Mouse (Mus musculus) lung, embryonic 14.5 days (tissue): ENCODE data around the gene Sorbs2. TPM values are rescaled to one million over a fixed set of nuclear protein-coding genes. Genes with fewer than 3 reads are reported as not detected.
A peak's percentile ranks its signal among the peaks of the same experiment; 100 is the strongest.
"Not testable (repeated sequence)": the region's sequence is repeated elsewhere in the genome, so short reads cannot be mapped to it uniquely, and the experiment has no call there.

Experiments used
- ATAC-seq: fragments of 200-750 bp; cut with Nextera tagmentation; 2 replicates; pipeline ENCODE4 v1.8.0; 2017; ENCODE audit warnings: mild to moderate bottlenecking, moderate TSS enrichment, moderate library complexity; ENCODE audit not compliant: insufficient read depth
- DNase-seq: peaks from one replicate; pipeline ENCODE4 v3.0.0-alpha.2; 2015
- H3K27ac ChIP-seq: fragments of 300-500 bp; sonication (generic); 2 replicates; pipeline ENCODE4 v1.5.1; 2014; ENCODE audit warnings: low read depth, mild to moderate bottlenecking, moderate library complexity
- H3K27me3 ChIP-seq: fragments of 300-500 bp; sonication (generic); 2 replicates; pipeline ENCODE4 v1.6.1; 2014; ENCODE audit warnings: low read length, control low read depth; ENCODE audit not compliant: insufficient read depth
- H3K36me3 ChIP-seq: fragments of 300-500 bp; sonication (generic); 2 replicates; pipeline ENCODE4 v1.6.1; 2014; ENCODE audit warnings: control low read depth; ENCODE audit not compliant: insufficient read depth
- H3K4me1 ChIP-seq: fragments of 300-500 bp; sonication (generic); 2 replicates; pipeline ENCODE4 v1.6.1; 2014; ENCODE audit warnings: antibody characterized with exemption, control low read depth; ENCODE audit not compliant: insufficient read depth
- H3K4me2 ChIP-seq: fragments of 300-500 bp; sonication (generic); 2 replicates; pipeline ENCODE4 v1.6.1; 2014; ENCODE audit warnings: mild to moderate bottlenecking
- H3K4me3 ChIP-seq: fragments of 300-500 bp; sonication (generic); 2 replicates; pipeline ENCODE4 v1.5.1; 2014; ENCODE audit warnings: low read depth, low read length
- H3K9ac ChIP-seq: fragments of 300-500 bp; sonication (generic); 2 replicates; pipeline ENCODE4 v1.6.1; 2014
- H3K9me3 ChIP-seq: fragments of 300-500 bp; sonication (generic); 2 replicates; pipeline ENCODE4 v1.6.1; 2016; ENCODE audit warnings: low read depth, low read length, control low read depth
- CTCF ChIP-seq: IDR thresholded peaks from 2 replicates; pipeline ENCODE4 v1.5.1; 2016; ENCODE audit warnings: antibody characterized with exemption, low read depth
- WGBS: fragments of 180-500 bp; shearing (Covaris S2); extraction: QIAGEN DNeasy Blood & Tissue Kit; methylation state at CpG from one replicate; pipeline ENCODE4 v1.1.7; 2014; 5-methylcytosine and 5-hydroxymethylcytosine counted together
- polyA plus RNA-seq: library from polyadenylated mRNA; unstranded; fragments of >200 nt; fragmentation: Nextera tagmentation; extraction: Ambion mirVana; gene quantifications from 2 replicates; pipeline ENCODE4 v1.2.1, GENCODE M21; 2014

Sorbs2 gene
- polyA plus RNA-seq, 1 experiment from 2014 or later = 23.3 TPM

GRCm38 (mm10) chr8:45843306-45843705, 335.7 kb downstream of the Sorbs2 start:
- Histone ChIP-seq H3K4me2 (no peak overlapping the region), H3K4me3 (no peak overlapping the region), H3K27me3 (no peaks in the 10 kb centered on the region), H3K4me1 (peaks cover 15% of the 10 kb centered on the region), H3K27ac (no peak overlapping the region), H3K9me3 (no peaks in the 10 kb centered on the region), H3K9ac (no peak overlapping the region), H3K36me3 (no peaks in the 10 kb centered on the region)
- DNase-seq = no peak
- no peak for TF ChIP-seq CTCF
- 82% methylated on average over 5 of the region's 5 CpGs for WGBS
- ATAC-seq = no peak

GRCm38 (mm10) chr8:45844097-45844885, 336.7 kb downstream of the Sorbs2 start:
- Histone ChIP-seq H3K27ac (peak overlapping the region; percentile 70), H3K4me2 (no peak overlapping the region), H3K27me3 (no peaks in the 10 kb centered on the region), H3K9ac (no peak overlapping the region), H3K9me3 (no peaks in the 10 kb centered on the region), H3K4me1 (peaks cover 15% of the 10 kb centered on the region), H3K4me3 (no peak overlapping the region), H3K36me3 (no peaks in the 10 kb centered on the region)
- TF ChIP-seq CTCF = no peak
- ATAC-seq = peak; percentile 72
- peak; percentile 71 for DNase-seq
- WGBS = 51% methylated on average over 6 of the region's 6 CpGs

- 20% methylated on average over 14 of the region's 14 CpGs for WGBS
- Histone ChIP-seq H3K9me3 (no peaks in the 10 kb centered on the region), H3K9ac (no peak overlapping the region), H3K36me3 (no peaks in the 10 kb centered on the region), H3K4me3 (no peak overlapping the region), H3K4me2 (no peak overlapping the region), H3K27me3 (no peaks in the 10 kb centered on the region), H3K4me1 (peaks cover 15% of the 10 kb centered on the region), H3K27ac (peak overlapping the region; percentile 70)
- TF ChIP-seq CTCF = no peak
- DNase-seq = peak; percentile 54
- ATAC-seq = peak; percentile 50
Measured at GRCm38 (mm10) chr8:45844911-45845481, 337.4 kb downstream of the Sorbs2 start.

GRCm38 (mm10) chr8:45845906-45846305, 338.3 kb downstream of the Sorbs2 start:
- no peak overlapping the region for H3K4me3 ChIP-seq
- H3K9ac ChIP-seq = no peak overlapping the region
- H3K4me1 ChIP-seq = peaks cover 15% of the 10 kb centered on the region
- no peak for ATAC-seq
- no peaks in the 10 kb centered on the region for H3K27me3 ChIP-seq
- H3K36me3 ChIP-seq = no peaks in the 10 kb centered on the region
- no peaks in the 10 kb centered on the region for H3K9me3 ChIP-seq
- no peak overlapping the region for H3K27ac ChIP-seq
- WGBS = 75% methylated on average over 4 of the region's 4 CpGs
- TF ChIP-seq CTCF = no peak
- no peak for DNase-seq
- H3K4me2 ChIP-seq = no peak overlapping the region

- H3K9ac ChIP-seq = no peak overlapping the region
- no peak overlapping the region for H3K4me2 ChIP-seq
- WGBS = 58% methylated on average over 4 of the region's 4 CpGs
- H3K27me3 ChIP-seq = no peaks in the 10 kb centered on the region
- H3K9me3 ChIP-seq = no peaks in the 10 kb centered on the region
- peaks cover 4% of the 10 kb centered on the region; the same call in 1 of the 2 replicates for H3K4me1 ChIP-seq
- H3K36me3 ChIP-seq = no peaks in the 10 kb centered on the region
- ATAC-seq = peak; percentile 51; the same call in 1 of the 2 replicates
- peak; percentile 32 for DNase-seq
- TF ChIP-seq CTCF = no peak
- peak overlapping the region; percentile 58 for H3K27ac ChIP-seq
- H3K4me3 ChIP-seq = no peak overlapping the region
Measured at GRCm38 (mm10) chr8:45855118-45855517, 347.5 kb downstream of the Sorbs2 start.

- peak overlapping the region; percentile 46 for H3K27ac ChIP-seq
Measured at GRCm38 (mm10) chr8:45857734-45858133, 350.1 kb downstream of the Sorbs2 start.

GRCm38 (mm10) chr8:45858391-45858790, 350.8 kb downstream of the Sorbs2 start:
- Histone ChIP-seq H3K27me3 (no peaks in the 10 kb centered on the region), H3K9ac (no peak overlapping the region), H3K27ac (no peak overlapping the region), H3K4me2 (no peak overlapping the region), H3K4me1 (peaks cover 4% of the 10 kb centered on the region; the same call in 1 of the 2 replicates), H3K9me3 (no peaks in the 10 kb centered on the region), H3K36me3 (no peaks in the 10 kb centered on the region), H3K4me3 (no peak overlapping the region)
- WGBS = 23% methylated on average over 9 of the region's 9 CpGs
- DNase-seq (peak; percentile 59), ATAC-seq (no peak)
- TF ChIP-seq CTCF = no peak

More at GRCm38 (mm10) chr8:45857734-45858133, 350.1 kb downstream of the Sorbs2 start:
- no peak overlapping the region for H3K9ac ChIP-seq
- no peak for TF ChIP-seq CTCF
- no peak overlapping the region for H3K4me3 ChIP-seq
- H3K4me2 ChIP-seq = no peak overlapping the region
- H3K36me3 ChIP-seq = no peaks in the 10 kb centered on the region
- DNase-seq (peak; percentile 57), ATAC-seq (peak; percentile 63; the same call in 1 of the 2 replicates)
- WGBS = 51% methylated on average over 5 of the region's 5 CpGs
- no peaks in the 10 kb centered on the region for H3K9me3 ChIP-seq
- peaks cover 4% of the 10 kb centered on the region; the same call in 1 of the 2 replicates for H3K4me1 ChIP-seq
- H3K27me3 ChIP-seq = no peaks in the 10 kb centered on the region

- not testable (repeated sequence) for H3K4me2 ChIP-seq, H3K9me3 ChIP-seq, H3K9ac ChIP-seq, H3K27ac ChIP-seq, H3K4me3 ChIP-seq, DNase-seq, ATAC-seq, H3K36me3 ChIP-seq, H3K27me3 ChIP-seq
- H3K4me1 ChIP-seq = peaks cover 12% of the 10 kb centered on the region; the same call in 1 of the 2 replicates
- WGBS = 62% methylated on average over 11 of the region's 11 CpGs
Measured at GRCm38 (mm10) chr8:45871587-45871986, 364.0 kb downstream of the Sorbs2 start.
